Mouse (Mus musculus) lung, postnatal 0 days (tissue): ENCODE data around the gene E2f3.

ENCODE experiments used
- CTCF ChIP-seq: IDR thresholded peaks from 2 replicates; pipeline ENCODE4 v1.5.1; 2016; ENCODE audit warnings: antibody characterized with exemption, mild to moderate bottlenecking
- EP300 ChIP-seq: IDR thresholded peaks from 2 replicates; pipeline ENCODE4 v1.6.1; 2016; ENCODE audit warnings: antibody characterized with exemption, mild to moderate bottlenecking, control low read depth

DNA sequence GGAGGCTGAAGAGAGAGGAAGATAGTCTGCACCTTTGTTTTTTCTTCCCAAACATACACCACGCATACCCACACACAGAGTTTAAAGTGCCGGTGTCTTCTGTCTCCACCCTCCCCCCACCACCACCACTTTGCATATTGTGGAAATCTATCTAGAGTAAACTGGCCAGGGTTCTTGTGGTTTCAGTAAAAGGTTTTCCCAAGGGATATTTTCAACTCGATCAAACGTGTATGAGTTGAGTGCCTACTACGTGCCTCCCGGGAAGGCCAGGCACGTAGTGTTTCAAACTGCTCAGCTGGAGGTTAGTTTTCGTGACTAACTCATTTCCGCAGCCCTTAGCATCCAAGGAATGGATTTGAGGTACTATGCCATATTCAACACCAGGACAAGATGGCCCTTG, 77.9 kb downstream of the E2f3 start:
- TF ChIP-seq EP300: no peak
- no peak for TF ChIP-seq CTCF
